Mouse (Mus musculus) heart, adult 2 months (tissue): ENCODE results near the gene Tcta. TPM values are rescaled to one million over a fixed set of nuclear protein-coding genes. Genes with fewer than 3 reads are reported as not detected.
"Not testable (repeated sequence)": the region's sequence is repeated elsewhere in the genome, so short reads cannot be mapped to it uniquely, and the experiment has no call there.

ENCODE experiments used
- DNase-seq, 2 experiments: peaks; one replicate each; pipeline ENCODE4 v3.0.0; 2021
- H3K27ac ChIP-seq: fragments of 200-600 bp; 2 replicates; pipeline ENCODE4 v1.8.1; 2022
- H3K27me3 ChIP-seq: fragments of 200-500 bp; 2 replicates; pipeline ENCODE4 v1.6.1; 2012; ENCODE audit warnings: mild to moderate bottlenecking, low read length, inconsistent platforms, mixed read lengths; ENCODE audit not compliant: control insufficient read depth, insufficient read depth
- H3K36me3 ChIP-seq: fragments of 200-500 bp; 2 replicates; pipeline ENCODE4 v1.6.1; 2012; ENCODE audit warnings: low read length, inconsistent platforms; ENCODE audit not compliant: control insufficient read depth, insufficient read depth
- H3K4me1 ChIP-seq: fragments of 200-500 bp; 2 replicates; pipeline ENCODE4 v1.6.1; 2011; ENCODE audit warnings: low read length; ENCODE audit not compliant: control insufficient read depth, insufficient read depth
- H3K4me3 ChIP-seq: fragments of 200-600 bp; 2 replicates; pipeline ENCODE4 v1.8.1; 2022
- H3K79me2 ChIP-seq: fragments of 200-500 bp; replicated peaks from 2 replicates; pipeline ENCODE4 v1.6.1; 2012; ENCODE audit warnings: mild to moderate bottlenecking, inconsistent platforms, low read length, moderate library complexity, mixed read lengths; ENCODE audit not compliant: control insufficient read depth, insufficient read depth
- H3K9ac ChIP-seq: fragments of 200-500 bp; 2 replicates; pipeline ENCODE4 v1.6.1; 2012; ENCODE audit warnings: low read depth, mild to moderate bottlenecking, control low read depth, inconsistent platforms, low read length, mixed read lengths
- CTCF ChIP-seq: fragments of 200-600 bp; IDR thresholded peaks from 2 replicates; pipeline ENCODE4 v1.8.1; 2022; ENCODE audit warnings: antibody characterized with exemption, mild to moderate bottlenecking, moderate library complexity
- EP300 ChIP-seq: fragments of 200-500 bp; IDR thresholded peaks from 2 replicates; pipeline ENCODE4 v1.6.1; 2011; ENCODE audit warnings: low read depth, low read length, control low read depth; ENCODE audit not compliant: insufficient read depth
- POLR2A ChIP-seq: fragments of 200-500 bp; IDR thresholded peaks from 2 replicates; pipeline ENCODE4 v1.6.1; 2011; ENCODE audit warnings: mild to moderate bottlenecking, low read depth, low read length, control low read depth; ENCODE audit not compliant: insufficient read depth
- WGBS: fragments of 180-500 bp; shearing (Covaris S2); methylation state at CpG from one replicate; pipeline ENCODE4 v1.1.7; 2018; 5-methylcytosine and 5-hydroxymethylcytosine counted together
- intact Hi-C: fragments of 180-260 bp; cut with DNase I; formaldehyde crosslinking; loops from one replicate; pipeline ENCODE4 v1.15.1; 2025
- polyA plus RNA-seq: library from polyadenylated mRNA; depleted of rRNA; stranded (reverse); fragments of >200 nt; gene quantifications from 2 replicates; pipeline ENCODE4 v1.2.3, GENCODE M21; 2012
- total RNA-seq, 2 experiments: library from RNA; stranded (reverse); gene quantifications; 2 replicates each; pipeline ENCODE4 v1.2.3; 2021

Gene Tcta
- total and polyA plus RNA-seq, 3 experiments = 50.5 to 64.8 (median 52.8) TPM

DNA sequence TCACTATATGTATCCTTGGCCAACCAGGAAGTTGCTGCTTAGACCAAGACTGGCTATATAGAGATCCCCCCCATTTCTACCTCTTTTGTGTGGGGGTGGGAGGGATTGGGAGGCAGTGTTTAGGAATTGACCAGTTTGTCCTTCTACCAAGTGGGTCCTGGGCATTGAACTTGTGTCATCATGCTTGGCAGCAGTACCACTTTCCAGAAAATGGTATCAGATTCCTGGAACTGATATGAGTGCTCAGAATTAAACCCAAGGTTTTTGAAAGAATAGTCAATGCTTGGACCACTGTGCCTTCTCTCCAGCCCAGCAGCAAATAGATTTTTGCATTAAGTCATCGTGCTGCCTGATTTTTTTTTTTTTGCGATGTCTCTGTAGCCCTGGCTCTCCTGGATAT is 19.9 kb upstream of the Tcta start:
- Histone ChIP-seq H3K27ac (no peak overlapping the region), H3K9ac (no peak overlapping the region), H3K79me2 (peaks cover 8% of the 10 kb centered on the region), H3K36me3 (peaks cover 46% of the 10 kb centered on the region), H3K27me3 (no peaks in the 10 kb centered on the region), H3K4me1 (peaks cover 7% of the 10 kb centered on the region), H3K4me3 (no peak overlapping the region)
- intact Hi-C loops = no loop called here
- no peak for DNase-seq
- 72% methylated on average over 2 of the region's 2 CpGs for WGBS
- no peak for TF ChIP-seq POLR2A
- no peak for TF ChIP-seq CTCF
- TF ChIP-seq EP300 = no peak

DNA sequence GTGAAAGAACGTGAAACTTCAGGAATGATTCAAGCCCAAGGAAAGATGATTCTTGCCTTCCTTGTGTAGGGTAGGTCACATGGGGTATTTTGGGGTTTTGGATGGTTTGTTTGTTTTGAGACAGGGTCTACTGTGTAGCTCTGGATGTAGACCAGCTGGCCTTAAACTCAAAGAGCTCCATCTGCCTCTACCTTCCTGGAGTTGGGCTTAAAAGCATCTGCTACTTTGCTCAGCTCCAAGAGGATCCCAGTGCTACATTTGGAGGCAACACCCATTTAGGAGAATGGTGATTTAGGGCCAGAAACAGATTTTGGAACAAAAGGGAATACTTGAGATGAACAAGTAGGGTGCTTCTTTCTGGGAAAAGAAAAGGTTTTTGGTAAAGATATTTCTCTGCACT is 18.8 kb upstream of the Tcta start:
- DNase-seq = no peak
- Histone ChIP-seq H3K36me3 (peaks cover 50% of the 10 kb centered on the region), H3K4me1 (peaks cover 7% of the 10 kb centered on the region), H3K27ac (no peak overlapping the region), H3K79me2 (peaks cover 10% of the 10 kb centered on the region), H3K4me3 (no peak overlapping the region), H3K9ac (no peak overlapping the region), H3K27me3 (no peaks in the 10 kb centered on the region)
- intact Hi-C loops = no loop called here
- 80% methylated on average over 1 of the region's 1 CpGs for WGBS
- TF ChIP-seq EP300 (no peak), POLR2A (no peak), CTCF (no peak)

DNA sequence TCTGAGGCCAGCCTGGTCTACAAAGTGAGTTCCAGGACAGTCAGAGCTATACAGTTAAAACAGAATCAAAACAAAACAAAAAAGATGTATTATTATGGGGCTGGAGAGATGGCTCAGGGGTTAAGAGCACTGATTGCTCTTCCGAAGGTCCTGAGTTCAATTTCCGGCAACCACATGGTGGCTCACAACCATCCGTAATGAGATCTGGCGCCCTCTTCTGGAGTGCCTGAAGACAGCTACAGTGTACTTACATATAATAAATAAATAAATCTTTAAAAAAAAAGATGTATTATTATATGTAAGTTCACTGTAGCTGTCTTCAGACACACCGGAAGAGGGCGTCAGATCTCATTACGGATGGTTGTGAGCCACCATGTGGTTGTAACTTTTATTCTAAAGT is 16.1 kb upstream of the Tcta start:
- WGBS = 86% methylated on average over 7 of the region's 7 CpGs
- peak; percentile 55 for TF ChIP-seq CTCF

DNA sequence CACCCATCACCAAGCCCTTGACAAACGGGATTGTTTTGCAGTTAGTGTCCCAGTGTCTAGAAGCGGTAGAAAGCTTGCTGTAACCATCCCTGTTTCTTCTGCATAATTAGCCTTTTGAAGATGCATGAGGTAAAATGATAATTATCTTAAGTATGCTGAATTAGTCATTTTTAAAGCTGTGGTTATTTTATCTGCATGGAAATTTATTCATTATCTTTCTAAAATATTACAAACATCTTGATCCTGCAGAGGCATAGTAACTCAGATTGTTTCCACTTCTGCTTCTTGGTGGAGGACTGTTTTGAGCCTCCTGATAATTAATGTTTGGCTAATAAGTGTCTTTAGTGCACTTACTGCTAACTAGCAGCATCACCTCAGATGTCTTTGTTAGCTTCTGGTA is 12.5 kb upstream of the Tcta start:
- H3K79me2 ChIP-seq = peaks cover 10% of the 10 kb centered on the region
- H3K27me3 ChIP-seq = no peaks in the 10 kb centered on the region
- WGBS = 55% methylated on average over 2 of the region's 2 CpGs
- intact Hi-C loops = no loop called here
- H3K27ac ChIP-seq = no peak overlapping the region
- no peak for DNase-seq
- no peak overlapping the region for H3K4me3 ChIP-seq
- no peak overlapping the region; the same call in 1 of the 2 replicates for H3K9ac ChIP-seq
- H3K4me1 ChIP-seq = peaks cover 4% of the 10 kb centered on the region
- TF ChIP-seq CTCF (no peak), EP300 (no peak), POLR2A (no peak)
- H3K36me3 ChIP-seq = peaks cover 48% of the 10 kb centered on the region

More for the DNA sequence above, 16.1 kb upstream of the Tcta start:
- H3K27me3 ChIP-seq, H3K27ac ChIP-seq, H3K9ac ChIP-seq, H3K4me3 ChIP-seq, intact Hi-C loops, DNase-seq, H3K4me1 ChIP-seq: not testable (repeated sequence)
- Histone ChIP-seq H3K36me3 (peaks cover 56% of the 10 kb centered on the region), H3K79me2 (peaks cover 10% of the 10 kb centered on the region)

DNA sequence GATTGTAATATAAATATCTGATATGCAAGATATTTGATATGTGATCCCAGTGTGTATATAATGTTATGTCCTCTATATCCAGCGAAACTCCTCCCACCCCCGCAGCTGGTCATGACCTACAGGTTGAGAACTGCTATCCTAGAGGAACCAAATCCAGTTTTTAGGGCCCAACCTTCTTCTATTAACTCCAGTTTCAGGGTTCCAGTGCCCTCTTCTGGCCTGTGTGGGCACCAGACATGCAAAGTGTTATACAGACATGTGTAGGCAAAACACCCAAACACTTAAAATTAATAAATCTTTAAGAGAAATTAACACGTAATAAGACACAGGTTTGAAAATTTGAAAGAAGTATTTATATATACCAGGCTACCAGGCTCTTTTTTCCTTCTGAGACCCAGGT is 11.6 kb upstream of the Tcta start:
- no peaks in the 10 kb centered on the region for H3K27me3 ChIP-seq
- intact Hi-C loops = no loop called here
- no peak for DNase-seq
- 92% methylated on average over 3 of the region's 3 CpGs for WGBS
- no peak overlapping the region for H3K27ac ChIP-seq
- peaks cover 4% of the 10 kb centered on the region for H3K4me1 ChIP-seq
- no peak overlapping the region for H3K9ac ChIP-seq
- no peak overlapping the region for H3K4me3 ChIP-seq
- H3K36me3 ChIP-seq = peaks cover 51% of the 10 kb centered on the region
- H3K79me2 ChIP-seq = peaks cover 7% of the 10 kb centered on the region
- TF ChIP-seq CTCF (peak; percentile 54), POLR2A (no peak), EP300 (no peak)

DNA sequence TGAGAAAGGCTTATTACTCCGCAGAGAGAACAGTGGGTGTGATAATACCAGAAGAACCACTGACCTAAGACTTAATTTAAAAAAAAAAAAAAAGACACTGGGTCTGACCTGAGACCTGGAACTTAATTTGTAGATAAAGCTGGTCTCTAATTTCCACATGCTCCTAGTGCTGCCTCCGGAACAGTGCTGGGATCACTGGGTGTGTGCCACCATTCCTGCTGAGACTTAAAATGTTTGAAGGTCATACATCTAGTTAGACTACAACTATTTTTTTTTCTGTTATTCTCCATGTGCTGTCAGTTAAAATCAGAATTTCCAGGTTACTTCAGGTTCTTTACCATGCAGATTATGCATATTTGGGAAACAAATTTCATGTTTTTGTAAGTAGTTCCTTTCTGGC is 2.2 kb upstream of the Tcta start:
- WGBS = 0% methylated on average over 2 of the region's 2 CpGs
- Histone ChIP-seq H3K4me3 (peak overlapping the region; percentile 100), H3K9ac (no peak overlapping the region), H3K4me1 (peaks cover 19% of the 10 kb centered on the region), H3K36me3 (peaks cover 53% of the 10 kb centered on the region), H3K27ac (peak overlapping the region; percentile 53), H3K27me3 (no peaks in the 10 kb centered on the region), H3K79me2 (peaks cover 8% of the 10 kb centered on the region)
- no peak for TF ChIP-seq POLR2A
- TF ChIP-seq CTCF = no peak
- TF ChIP-seq EP300 = no peak
- DNase-seq = no peak
- intact Hi-C loops = loop anchor here (2.0 kb wide), 1 partner anchor 31 kb away; the partner anchor contains the start of gene Gpx1
